Mouse (Mus musculus) heart, adult 2 months (tissue): ENCODE results near the gene Optc.

Experiments
- CTCF ChIP-seq: fragments of 200-600 bp; IDR thresholded peaks from 2 replicates; pipeline ENCODE4 v1.8.1; 2022; ENCODE audit warnings: antibody characterized with exemption, mild to moderate bottlenecking, moderate library complexity
- EP300 ChIP-seq: fragments of 200-500 bp; IDR thresholded peaks from 2 replicates; pipeline ENCODE4 v1.6.1; 2011; ENCODE audit warnings: low read depth, low read length, control low read depth; ENCODE audit not compliant: insufficient read depth
- POLR2A ChIP-seq: fragments of 200-500 bp; IDR thresholded peaks from 2 replicates; pipeline ENCODE4 v1.6.1; 2011; ENCODE audit warnings: mild to moderate bottlenecking, low read depth, low read length, control low read depth; ENCODE audit not compliant: insufficient read depth

- TF ChIP-seq POLR2A: no peak
- TF ChIP-seq EP300: no peak
- TF ChIP-seq CTCF: no peak
Measured at GRCm38 (mm10) chr1:133859821-133860711, 47.7 kb downstream of the Optc start.
